Mouse (Mus musculus) myocyte (in vitro differentiated cells): ENCODE measurements around the gene Rab2b. TPM values are rescaled to one million over a fixed set of nuclear protein-coding genes. Genes with fewer than 3 reads are reported as not detected.

Source experiments
- H3K27me3 ChIP-seq: one replicate; pipeline ENCODE4 v1.6.1; 2011; ENCODE audit not compliant: control insufficient read depth, insufficient read depth, insufficient read length
- H3K36me3 ChIP-seq: one replicate; pipeline ENCODE4 v1.6.1; 2011; ENCODE audit not compliant: control insufficient read depth, insufficient read depth
- H3K4me2 ChIP-seq: one replicate; pipeline ENCODE4 v1.6.1; 2011; ENCODE audit warnings: low read depth, control low read depth
- H3K4me3 ChIP-seq: one replicate; pipeline ENCODE4 v1.5.1; 2011; ENCODE audit warnings: mild to moderate bottlenecking, control low read depth, moderate library complexity
- H3K79me2 ChIP-seq: one replicate; pipeline ENCODE4 v1.6.1; 2011; ENCODE audit not compliant: control insufficient read depth, insufficient read depth
- H3ac ChIP-seq: one replicate; pipeline ENCODE4 v1.6.1; 2011; ENCODE audit not compliant: control insufficient read depth, insufficient read length
- CEBPB ChIP-seq: IDR thresholded peaks from 2 replicates; pipeline ENCODE4 v1.6.1; 2011; ENCODE audit warnings: mild to moderate bottlenecking, moderate library complexity; ENCODE audit not compliant: poor library complexity, insufficient read depth, severe bottlenecking
- E2F4 ChIP-seq: IDR thresholded peaks from one replicate; pipeline ENCODE4 v1.6.1; 2011; ENCODE audit warnings: mild to moderate bottlenecking, control low read depth, moderate library complexity; ENCODE audit not compliant: insufficient read depth
- MAX ChIP-seq: IDR thresholded peaks from one replicate; pipeline ENCODE4 v1.6.1; 2011; ENCODE audit warnings: low read depth, mild to moderate bottlenecking, control low read depth
- MYOD1 ChIP-seq, 3 experiments: IDR thresholded peaks; one replicate each; pipeline ENCODE4 v1.6.1; 2011; ENCODE audit warnings: control low read depth in 2 of 3, low read depth in 2 of 3, mild to moderate bottlenecking in 2 of 3, moderate library complexity in 1 of 3; ENCODE audit not compliant: insufficient read length in 2 of 3, control insufficient read depth in 1 of 3
- MYOG ChIP-seq, 3 experiments: IDR thresholded peaks; one replicate each; pipeline ENCODE4 v1.6.1; 2011; ENCODE audit warnings: control low read depth in 2 of 3, low read depth in 2 of 3, mild to moderate bottlenecking in 2 of 3; ENCODE audit not compliant: insufficient read length in 2 of 3, control insufficient read depth in 1 of 3, insufficient read depth in 1 of 3
- POLR2A ChIP-seq: IDR thresholded peaks from one replicate; pipeline ENCODE4 v1.6.1; 2011; ENCODE audit warnings: low read depth, mild to moderate bottlenecking, control low read depth, moderate library complexity; ENCODE audit not compliant: insufficient read length
- POLR2AphosphoS2 ChIP-seq: IDR thresholded peaks from one replicate; pipeline ENCODE4 v1.6.1; 2011; ENCODE audit warnings: low read depth, control low read depth; ENCODE audit not compliant: insufficient read length
- REST ChIP-seq: IDR thresholded peaks from one replicate; pipeline ENCODE4 v1.6.1; 2011; ENCODE audit warnings: mild to moderate bottlenecking, control low read depth, moderate library complexity; ENCODE audit not compliant: insufficient read depth, insufficient read length
- SRF ChIP-seq: IDR thresholded peaks from one replicate; pipeline ENCODE4 v1.6.1; 2011; ENCODE audit warnings: low read depth; ENCODE audit not compliant: control insufficient read depth, insufficient read length
- TCF12 ChIP-seq: IDR thresholded peaks from one replicate; pipeline ENCODE4 v1.6.1; 2011; ENCODE audit warnings: mild to moderate bottlenecking, control low read depth; ENCODE audit not compliant: poor library complexity, insufficient read depth, severe bottlenecking
- TCF3 ChIP-seq: IDR thresholded peaks from one replicate; pipeline ENCODE4 v1.6.1; 2011; ENCODE audit warnings: low read depth, control low read depth; ENCODE audit not compliant: insufficient read length
- USF1 ChIP-seq: IDR thresholded peaks from one replicate; pipeline ENCODE4 v1.6.1; 2011; ENCODE audit warnings: low read depth, mild to moderate bottlenecking, control low read depth, moderate library complexity
- polyA plus RNA-seq: library from polyadenylated mRNA; unstranded; fragments of >200 nt; fragmentation: generic; extraction: Trizol; gene quantifications from one replicate; pipeline ENCODE4 v1.2.1, GENCODE M21; 2012; ENCODE audit warnings: missing spikeins

Gene Rab2b
- polyA plus RNA-seq, 1 experiment = 4.9 TPM

- H3K4me2 ChIP-seq = no peak overlapping the region
- no peak for TF ChIP-seq USF1
- no peak for TF ChIP-seq POLR2A
- TF ChIP-seq TCF12 = no peak
- no peak for TF ChIP-seq REST
- TF ChIP-seq E2F4 = no peak
- no peak for TF ChIP-seq POLR2AphosphoS2
- no peaks in the 10 kb centered on the region for H3K79me2 ChIP-seq
- H3ac ChIP-seq = no peak overlapping the region
- H3K36me3 ChIP-seq = peaks cover 52% of the 10 kb centered on the region
- no peak overlapping the region for H3K4me3 ChIP-seq
- H3K27me3 ChIP-seq = no peaks in the 10 kb centered on the region
Measured at GRCm38 (mm10) chr14:52295558-52296264, 16.4 kb upstream of the Rab2b start.

DNA sequence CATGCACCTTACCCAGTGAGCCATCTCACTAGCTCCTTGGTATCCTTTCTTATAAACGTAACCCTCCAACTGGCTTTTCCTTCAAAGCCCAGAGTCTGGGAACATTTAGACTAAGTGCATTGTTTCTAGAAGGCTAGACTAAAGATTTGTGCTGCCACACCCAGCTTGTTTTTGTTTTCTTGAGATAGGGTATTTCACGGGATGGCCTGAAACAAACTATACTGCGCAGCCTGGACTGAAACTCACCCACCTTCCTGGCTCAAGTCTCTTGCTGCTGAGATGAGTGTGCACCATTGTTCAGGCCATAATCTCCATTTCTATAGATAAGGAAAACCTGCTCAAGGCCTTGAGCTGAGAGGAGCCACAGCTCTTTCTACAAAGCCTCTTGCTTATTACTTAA is 4.8 kb upstream of the Rab2b start:
- H3K36me3 ChIP-seq = peaks cover 22% of the 10 kb centered on the region
- H3ac ChIP-seq = no peak overlapping the region
- no peak overlapping the region for H3K4me3 ChIP-seq
- peaks cover 50% of the 10 kb centered on the region for H3K79me2 ChIP-seq
- no peak overlapping the region for H3K4me2 ChIP-seq
- TF ChIP-seq E2F4 = no peak
- TF ChIP-seq MAX = no peak
- no peak for TF ChIP-seq POLR2AphosphoS2
- no peak for TF ChIP-seq CEBPB
- H3K27me3 ChIP-seq = no peaks in the 10 kb centered on the region

DNA sequence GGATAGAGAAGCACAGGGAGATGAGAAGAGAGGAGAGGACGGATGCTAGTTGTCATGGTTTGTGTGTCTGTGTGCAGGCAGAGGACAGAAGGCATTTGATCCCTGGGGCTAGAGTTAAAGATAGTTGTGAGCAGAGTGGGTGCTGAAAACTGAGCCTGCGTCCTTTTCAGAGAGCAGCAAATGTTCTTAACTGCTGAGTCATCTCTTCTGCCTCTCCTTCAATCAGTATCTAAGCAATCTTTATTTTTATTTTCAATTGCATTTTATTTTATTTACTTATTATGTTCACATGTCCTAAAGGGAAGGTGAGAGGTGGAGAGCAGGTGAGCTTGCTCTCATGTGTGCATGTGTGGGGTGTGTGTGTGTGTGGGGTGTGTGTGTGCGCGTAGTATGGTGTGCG is 4.3 kb upstream of the Rab2b start:
- H3K4me3 ChIP-seq = no peak overlapping the region
- no peak for TF ChIP-seq MYOG (IDR thresholded peaks at IDR 0.05; ENCODE audit: control insufficient read depth in 1 of 3, insufficient read depth in 1 of 3, insufficient read length in 2 of 3, low read depth in 2 of 3)
- no peak for TF ChIP-seq SRF
- TF ChIP-seq TCF3 = no peak
- no peak for TF ChIP-seq MYOD1 (IDR thresholded peaks at IDR 0.05; ENCODE audit: control insufficient read depth in 1 of 3, insufficient read length in 2 of 3, low read depth in 2 of 3)
- TF ChIP-seq TCF12 = no peak
- no peak for TF ChIP-seq USF1
- TF ChIP-seq POLR2AphosphoS2 = no peak
- TF ChIP-seq E2F4 = no peak
- TF ChIP-seq MAX = no peak
- no peak for TF ChIP-seq REST
- H3K79me2 ChIP-seq = peaks cover 50% of the 10 kb centered on the region
- H3ac ChIP-seq = no peak overlapping the region
- H3K4me2 ChIP-seq = no peak overlapping the region
- no peaks in the 10 kb centered on the region for H3K27me3 ChIP-seq
- peaks cover 22% of the 10 kb centered on the region for H3K36me3 ChIP-seq

- peak overlapping the region; percentile 39 for H3ac ChIP-seq
- peaks cover 9% of the 10 kb centered on the region for H3K36me3 ChIP-seq
- TF ChIP-seq REST (no peak), MAX (no peak), TCF3 (no peak), USF1 (no peak), MYOG (IDR thresholded peaks at IDR 0.05; ENCODE audit: control insufficient read depth in 1 of 3, insufficient read depth in 1 of 3, insufficient read length in 2 of 3, low read depth in 2 of 3) (no peak), SRF (no peak), TCF12 (no peak), E2F4 (no peak), POLR2AphosphoS2 (no peak), CEBPB (no peak), POLR2A (no peak), MYOD1 (IDR thresholded peaks at IDR 0.05; ENCODE audit: control insufficient read depth in 1 of 3, insufficient read length in 2 of 3, low read depth in 2 of 3) (no peak)
- H3K4me3 ChIP-seq = peak overlapping the region; percentile 85
- no peaks in the 10 kb centered on the region for H3K27me3 ChIP-seq
- H3K79me2 ChIP-seq = peaks cover 50% of the 10 kb centered on the region
- peak overlapping the region; percentile 88 for H3K4me2 ChIP-seq
Measured at GRCm38 (mm10) chr14:52279747-52280120, 389 bp upstream of the Rab2b start.

DNA sequence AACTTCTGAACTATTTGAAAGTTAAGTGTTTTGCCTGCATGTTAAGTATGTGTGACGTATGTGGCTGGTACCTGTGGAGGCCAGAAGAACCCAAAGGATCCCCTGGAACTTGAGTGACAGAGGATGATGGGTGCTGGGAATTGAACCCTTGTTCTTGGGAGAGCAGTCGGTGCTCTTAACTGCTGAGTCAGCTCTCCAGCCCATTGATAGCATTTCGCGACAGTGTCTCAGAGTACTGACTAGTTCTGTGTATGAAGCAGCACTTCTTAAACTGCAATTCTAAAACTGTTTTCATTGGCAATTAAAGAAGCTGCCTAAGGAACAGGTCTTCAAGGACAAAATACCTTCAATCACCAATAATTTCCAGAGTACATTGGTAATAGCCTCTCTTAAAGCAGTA is 2.1 kb downstream of the Rab2b start:
- no peak for TF ChIP-seq POLR2A
- TF ChIP-seq E2F4 = no peak
- no peak for TF ChIP-seq MYOG (IDR thresholded peaks at IDR 0.05; ENCODE audit: control insufficient read depth in 1 of 3, insufficient read depth in 1 of 3, insufficient read length in 2 of 3, low read depth in 2 of 3)
- no peaks in the 10 kb centered on the region for H3K27me3 ChIP-seq
- no peak overlapping the region for H3K4me2 ChIP-seq
- H3K4me3 ChIP-seq = no peak overlapping the region
- peaks cover 9% of the 10 kb centered on the region for H3K36me3 ChIP-seq
- no peak overlapping the region for H3ac ChIP-seq
- peaks cover 26% of the 10 kb centered on the region for H3K79me2 ChIP-seq
